Mouse (Mus musculus): ENCODE data around the gene Prkaca.
"Not testable (repeated sequence)": the region's sequence is repeated elsewhere in the genome, so short reads cannot be mapped to it uniquely, and the experiment has no call there.

The Prkaca gene

DNA sequence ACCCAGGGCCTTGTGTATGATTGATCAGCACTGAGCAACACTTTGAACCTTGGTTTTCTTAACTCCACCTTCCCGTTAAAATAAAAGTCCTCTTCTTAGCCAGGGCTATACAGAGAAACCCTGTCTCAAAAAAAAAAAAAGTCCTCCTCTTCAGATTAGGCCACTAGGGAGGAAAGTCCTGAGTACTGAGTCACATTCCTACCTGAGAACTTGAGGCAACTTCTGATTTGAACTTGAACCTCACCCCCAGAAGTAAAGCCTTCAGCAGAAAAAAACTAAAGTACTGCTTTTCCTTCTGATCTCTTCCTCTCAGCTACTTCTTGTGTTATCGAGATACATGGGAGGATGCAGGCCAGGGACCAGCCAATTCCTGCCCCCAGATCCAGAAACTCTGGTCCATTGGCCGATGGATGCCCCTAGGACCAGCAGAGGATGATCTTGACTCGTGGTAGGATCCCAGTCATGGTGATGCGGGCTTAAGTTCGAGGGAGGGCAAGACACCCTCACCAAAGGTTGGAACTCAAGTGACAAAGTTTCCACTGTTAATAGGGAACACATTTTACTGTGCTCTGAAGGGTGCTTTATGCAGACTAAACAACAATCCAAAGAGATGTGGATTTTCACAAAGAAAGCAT lies 30.9 kb downstream of the Prkaca start:
- no peak for DNase-seq

DNA sequence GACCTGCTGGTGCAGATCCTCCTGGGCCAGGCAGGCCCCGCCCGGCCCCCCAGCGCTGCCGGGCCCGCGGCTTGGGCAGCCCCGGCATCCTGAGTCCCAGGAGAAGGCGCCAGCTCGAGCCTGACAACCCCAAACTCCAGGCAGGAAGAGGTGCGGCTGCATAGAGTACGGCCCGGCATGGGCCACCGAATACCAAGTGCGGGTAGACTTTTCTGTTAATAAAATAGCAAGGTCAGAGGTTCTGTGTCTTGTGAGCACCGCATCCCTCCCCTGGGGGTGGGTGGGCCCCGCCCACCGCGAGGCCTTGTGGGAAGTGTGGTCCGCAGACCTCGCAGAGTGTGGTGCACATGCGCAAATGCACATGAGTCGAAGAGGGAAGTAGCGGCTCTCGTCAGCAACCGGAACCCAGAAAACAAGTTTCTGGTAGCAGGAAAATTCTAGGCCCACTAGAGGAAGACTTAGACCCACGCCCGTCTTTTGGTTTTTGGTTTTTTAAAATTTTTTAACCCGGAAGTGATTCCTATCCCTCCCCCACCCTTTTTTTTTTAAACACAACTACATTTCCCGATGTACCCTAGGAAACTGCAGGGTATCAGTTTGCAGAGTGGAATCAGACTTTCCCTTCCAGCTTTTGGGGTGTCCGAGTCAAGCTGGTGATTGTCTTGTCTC lies 31.9 kb downstream of the Prkaca start:
- DNase-seq = peak; percentile 94 to 96

DNA sequence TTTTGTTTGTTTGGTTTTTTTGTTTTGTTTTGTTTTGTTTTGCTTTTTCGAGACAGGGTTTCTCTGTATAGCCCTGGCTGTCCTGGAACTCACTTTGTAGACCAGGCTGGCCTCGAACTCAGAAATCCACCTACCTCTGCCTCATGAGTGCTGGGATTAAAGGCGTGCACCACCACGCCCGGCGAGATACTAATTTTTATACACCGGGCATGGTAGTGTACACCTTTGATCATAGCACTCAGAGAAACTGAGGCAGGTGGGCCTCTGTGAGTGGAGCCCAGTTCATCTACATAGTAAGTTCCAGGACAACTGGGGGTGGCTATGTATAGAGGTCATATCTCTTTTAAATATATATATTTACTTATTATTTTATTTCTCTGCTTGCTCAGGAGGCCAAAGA lies 32.7 kb downstream of the Prkaca start:
- not testable (repeated sequence) for DNase-seq

DNA sequence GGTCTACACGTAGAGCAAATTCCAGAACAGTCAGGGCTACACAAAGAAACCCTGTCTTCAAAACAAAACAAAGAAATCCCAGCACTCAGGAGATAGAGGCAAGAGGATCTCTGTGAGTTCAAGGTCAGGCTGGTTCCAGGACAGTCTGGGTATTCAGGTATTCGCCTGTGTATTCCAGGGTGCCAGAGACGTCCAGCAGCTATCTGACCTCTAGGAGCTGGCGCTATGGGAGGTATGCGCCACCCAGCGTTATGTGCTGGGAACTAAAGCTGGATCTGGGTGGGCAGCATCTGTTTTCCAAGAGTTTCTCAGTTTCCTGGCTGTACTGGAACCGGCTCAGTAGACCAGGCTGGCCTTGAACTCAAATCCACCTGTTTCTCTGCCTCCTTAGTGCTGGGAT lies 35.6 kb downstream of the Prkaca start:
- DNase-seq = no peak

DNA sequence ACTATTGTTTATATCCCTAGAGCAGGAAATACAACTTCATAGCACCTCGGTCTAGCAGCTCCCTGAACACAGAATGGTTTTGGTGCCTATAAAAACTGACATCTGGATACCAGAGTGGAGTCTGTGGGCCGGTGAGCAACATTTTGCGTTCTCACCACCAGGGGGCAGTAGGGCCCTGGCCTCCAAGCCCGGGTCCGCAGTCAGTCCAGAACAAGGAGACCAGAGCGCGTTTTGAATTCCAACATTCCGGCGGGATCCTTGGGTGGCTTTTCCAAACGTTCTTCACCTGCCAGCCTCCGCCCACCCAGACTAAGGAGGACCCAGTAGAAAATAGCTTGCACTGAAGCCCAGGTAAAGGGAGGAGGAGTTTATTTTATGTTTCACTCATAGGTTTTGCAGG lies 37.1 kb downstream of the Prkaca start:
- DNase-seq = peak; percentile 88 to 93

DNA sequence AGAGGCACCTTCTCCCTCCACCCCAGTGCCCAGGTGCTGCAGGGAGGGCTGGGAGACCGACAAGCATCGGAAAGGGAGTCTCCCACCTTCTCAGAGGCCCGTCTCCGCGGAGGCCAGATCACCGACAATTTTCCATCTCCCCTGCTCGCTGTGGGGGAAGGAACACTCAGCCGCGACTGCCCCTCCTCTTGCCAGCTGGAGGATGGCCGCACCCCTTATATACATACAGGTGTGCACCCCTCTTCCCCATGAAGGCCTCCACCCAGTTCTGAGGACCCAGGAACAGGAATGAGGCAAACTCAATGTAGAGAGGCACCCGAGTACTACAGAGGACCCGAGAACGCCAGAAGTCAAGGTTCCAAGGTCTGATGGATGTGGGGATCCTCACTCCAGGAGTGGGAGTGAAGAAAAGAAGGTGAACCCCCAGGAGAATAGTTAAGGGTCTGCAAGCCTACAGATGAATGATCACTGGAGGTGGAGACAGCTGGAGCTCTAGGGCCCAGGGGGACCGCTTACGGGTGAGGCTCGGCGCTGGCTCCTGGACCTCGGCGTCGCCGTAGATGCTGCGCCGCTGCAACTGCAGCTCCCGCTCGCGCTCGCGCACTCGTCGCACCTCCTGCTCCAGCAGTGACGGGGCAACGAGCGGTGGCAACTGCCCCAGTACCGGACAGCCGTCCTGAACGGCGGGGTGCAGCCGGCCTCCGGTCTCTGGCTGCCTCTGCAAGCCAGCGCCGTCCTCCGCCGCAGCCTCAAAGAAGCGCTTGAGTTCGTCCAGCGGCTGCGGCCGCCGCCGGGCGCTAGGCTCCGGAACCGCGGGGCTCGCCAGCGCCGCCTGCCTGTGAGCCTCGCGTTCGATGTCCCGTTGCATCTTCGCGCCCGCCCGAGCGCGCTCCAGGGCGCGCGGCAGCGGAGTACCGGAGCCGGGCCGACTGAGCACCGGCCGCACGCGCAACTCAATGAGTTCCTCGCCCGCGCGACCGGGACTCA lies 38.1 kb downstream of the Prkaca start:
- DNase-seq = peak; percentile 79 to 90

DNA sequence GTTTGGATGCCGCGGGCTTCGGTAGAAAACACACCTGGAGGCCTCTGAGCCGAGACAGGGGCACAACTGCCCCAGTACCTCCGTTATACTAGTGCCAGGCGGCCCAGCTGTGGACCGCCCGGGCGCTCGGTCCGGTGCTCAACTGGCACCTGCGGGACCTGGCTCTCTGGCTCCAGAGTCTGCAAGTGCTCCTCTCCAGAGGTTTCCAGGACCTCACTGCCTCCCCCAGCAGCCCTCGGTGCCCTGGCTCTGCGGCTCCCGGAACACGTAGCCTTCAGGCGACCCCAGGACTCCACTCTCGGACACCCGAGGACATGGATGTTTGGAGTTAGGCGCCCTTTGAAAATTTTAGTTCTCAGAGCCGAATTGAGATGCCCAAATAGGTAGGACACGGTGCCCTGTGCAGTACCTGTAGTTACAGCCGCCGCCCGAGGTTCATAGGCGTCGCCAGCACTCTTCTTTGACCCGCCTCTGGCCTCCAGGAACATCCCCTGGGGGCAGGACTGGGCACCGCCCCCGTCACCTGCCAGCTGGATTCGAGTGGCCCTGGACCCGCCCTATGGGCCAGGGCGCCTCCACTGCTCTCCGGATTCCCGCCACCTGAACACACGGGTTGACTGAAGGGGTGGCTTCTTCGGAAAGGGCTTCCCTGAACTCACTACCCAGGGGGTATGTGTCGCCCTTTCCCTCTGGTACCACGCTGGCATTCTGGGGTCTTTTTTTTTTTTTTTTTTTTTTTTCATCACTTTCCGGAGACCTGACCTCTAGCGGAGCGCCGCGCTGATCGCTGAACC lies 39.1 kb downstream of the Prkaca start, which contains the start of gene 2210011C24Rik:
TSS of gene 2210011C24Rik (minus strand) at position 467 of the 794 bp plus-strand sequence.
- DNase-seq = peak in 1 of 2 experiments; percentile 37

DNA sequence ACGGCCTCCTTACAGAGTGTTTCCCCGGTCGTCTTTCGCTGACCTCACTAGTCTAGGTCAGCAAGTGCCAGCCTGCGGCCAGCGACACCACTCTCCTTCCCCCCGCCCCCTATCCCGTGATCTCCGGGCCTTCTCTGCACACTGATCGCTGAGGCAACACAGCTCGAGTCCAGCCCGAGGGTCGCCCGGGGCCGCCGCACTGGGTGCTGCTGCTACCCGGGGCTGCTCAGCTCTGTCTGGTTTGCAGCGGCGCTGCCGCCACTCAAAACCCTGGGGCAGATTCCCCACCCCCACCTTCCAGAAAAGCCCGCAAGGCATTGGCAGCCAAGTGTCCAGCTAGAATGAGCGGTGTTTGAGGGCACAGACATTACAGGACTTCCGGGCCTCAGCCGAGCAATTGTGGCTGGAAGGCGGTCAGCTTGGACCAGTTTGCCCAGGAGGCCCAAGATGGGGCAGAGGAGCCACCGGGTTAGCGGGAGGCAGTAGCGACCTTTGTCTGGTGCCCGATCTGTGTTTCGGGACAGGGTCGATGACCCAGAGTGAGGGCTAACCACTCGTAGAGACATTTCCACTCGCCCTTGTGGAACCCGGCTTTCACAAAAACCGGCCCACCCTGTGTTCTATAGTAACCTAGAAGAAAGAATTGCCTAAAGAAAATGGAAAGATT lies 39.8 kb downstream of the Prkaca start:
- no peak for DNase-seq

DNA sequence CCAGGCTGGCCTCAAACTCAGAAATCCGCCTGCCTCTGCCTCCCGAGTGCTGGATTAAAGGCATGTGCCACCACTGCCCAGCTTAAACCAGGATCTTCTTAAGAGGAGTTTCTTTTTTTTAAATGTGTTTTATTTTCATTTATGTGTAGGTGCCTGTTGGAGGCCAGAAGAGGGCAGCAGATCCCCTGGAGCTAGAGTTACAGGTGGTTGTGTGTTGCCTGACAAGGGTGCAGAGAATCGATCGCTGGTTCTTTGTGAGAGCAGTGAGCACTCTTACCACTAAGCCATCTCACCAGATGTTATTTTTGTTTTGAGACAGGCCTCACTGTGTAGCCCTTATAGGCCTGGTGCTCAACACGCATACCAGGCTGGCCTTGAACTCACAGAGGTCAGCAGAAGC lies 43.0 kb downstream of the Prkaca start:
- no peak for DNase-seq

DNA sequence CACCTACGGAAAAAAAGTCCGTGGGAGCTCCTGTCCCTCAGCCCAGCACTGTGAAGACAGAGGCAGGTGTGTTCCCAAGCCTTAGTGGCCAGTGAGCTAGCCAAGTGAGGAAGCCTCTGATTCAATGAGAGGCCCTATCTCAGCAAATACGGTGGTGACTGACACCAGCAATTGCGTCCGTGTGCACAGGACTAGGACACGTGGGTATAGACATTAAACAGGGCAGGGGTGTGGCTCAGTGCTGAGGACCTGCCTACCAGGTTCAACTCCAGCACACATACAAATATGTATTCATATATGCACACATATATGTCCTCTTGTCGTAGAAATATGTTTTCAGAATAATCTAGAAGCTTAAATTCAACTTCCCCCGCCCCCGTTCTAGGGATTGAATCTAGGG lies 46.9 kb downstream of the Prkaca start:
- no peak for DNase-seq

DNA sequence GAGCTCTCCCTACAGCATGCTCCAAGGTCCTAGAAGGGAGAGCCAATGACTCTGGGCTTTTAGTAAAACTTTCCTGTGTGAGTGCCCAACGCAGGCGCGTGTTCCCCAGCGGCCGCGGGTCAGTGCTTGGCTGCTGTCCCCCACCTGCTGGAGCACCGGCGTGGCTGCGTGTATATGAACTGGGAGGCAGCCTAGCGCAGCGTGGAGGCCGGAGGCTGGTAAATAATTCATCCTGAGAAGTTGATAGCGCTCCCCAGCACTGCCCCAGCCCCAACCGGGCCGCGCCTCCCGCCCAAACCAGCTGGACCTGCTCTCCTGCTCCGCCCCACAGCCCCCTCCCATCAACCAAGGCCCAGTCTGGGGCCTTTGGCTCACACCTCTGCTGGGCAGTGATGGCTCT lies 48.3 kb downstream of the Prkaca start, which contains the start of gene Palm3:
TSS of gene Palm3 (plus strand) at position 376 of the 400 bp plus-strand sequence.
- DNase-seq = no peak

DNA sequence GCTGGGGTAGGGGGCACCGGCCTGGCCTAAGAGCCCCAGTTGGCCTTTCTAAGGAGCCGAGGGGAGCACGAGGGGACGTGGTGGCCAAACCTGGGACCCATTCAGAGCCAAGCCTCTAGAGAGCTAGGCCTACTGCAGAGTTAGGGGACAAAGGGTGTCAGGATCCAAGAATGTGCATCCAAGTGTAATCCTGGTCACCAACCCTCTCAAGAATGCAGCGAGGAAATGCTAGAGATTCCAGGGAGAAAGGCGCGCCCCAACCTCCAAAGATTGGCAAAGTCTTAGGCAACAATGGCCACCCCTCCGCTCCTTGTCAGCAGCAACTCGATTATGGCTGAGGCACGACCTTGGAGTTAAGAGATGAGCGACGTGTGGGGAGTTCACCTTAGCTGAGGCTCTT lies 48.8 kb downstream of the Prkaca start:
- no peak for DNase-seq

DNA sequence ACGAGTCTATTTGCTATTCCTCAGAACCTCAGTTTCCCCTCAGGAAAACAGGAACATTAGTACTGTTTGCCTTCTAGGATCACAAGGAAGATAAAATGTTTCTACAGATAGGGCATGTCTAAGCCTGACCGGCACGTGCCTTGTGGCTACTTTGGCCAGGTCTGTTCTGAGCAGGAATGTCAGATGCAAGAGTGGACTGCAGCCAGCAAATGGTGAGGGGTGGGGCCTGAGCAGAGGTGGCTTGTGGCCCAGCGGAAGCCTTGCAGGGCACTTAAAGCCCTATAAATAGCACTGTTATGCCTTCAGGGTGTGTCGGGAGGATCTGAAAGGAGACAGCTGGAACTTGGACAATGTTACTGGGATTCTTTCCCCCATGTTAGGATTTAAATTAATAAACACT lies 50.3 kb downstream of the Prkaca start:
- DNase-seq = no peak

DNA sequence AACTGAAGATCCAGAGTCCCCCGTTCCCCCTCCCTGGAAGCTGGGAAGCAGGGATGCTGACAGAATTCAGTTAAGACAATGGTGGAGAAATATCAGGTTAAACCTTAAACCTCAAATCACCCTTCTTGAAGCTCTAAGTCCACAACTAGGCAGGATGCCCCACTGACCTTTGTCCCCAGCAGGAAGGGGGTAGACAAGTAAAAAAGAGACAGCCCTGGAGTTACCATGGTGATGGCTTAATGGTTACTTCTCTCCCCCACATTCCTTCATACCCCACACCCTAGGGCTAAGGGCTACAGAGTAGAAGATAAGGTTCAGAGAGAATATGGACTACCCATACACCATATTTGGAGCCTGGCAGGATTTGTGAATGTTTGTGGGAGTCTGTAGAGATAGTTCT lies 50.8 kb downstream of the Prkaca start:
- DNase-seq = no peak

DNA sequence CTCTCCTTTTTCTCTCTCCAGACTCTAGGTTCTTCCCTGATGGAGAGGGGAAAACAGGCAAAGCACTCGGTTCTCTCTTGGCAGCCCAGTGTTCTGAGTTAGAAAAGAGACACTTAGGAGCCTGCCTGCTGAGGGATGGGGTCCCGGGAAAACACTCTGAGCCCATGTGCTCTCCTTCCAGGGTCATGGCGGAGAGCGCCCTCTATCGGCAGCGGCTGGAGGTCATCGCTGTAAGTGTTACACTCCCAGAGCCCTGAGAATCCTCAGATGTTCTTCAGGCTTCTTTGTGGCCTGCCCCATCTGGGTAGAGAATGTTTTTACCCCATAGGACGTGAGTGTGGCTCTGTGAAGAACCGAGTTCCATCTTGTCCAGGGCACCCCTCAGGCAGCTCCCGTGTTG lies 51.4 kb downstream of the Prkaca start:
- peak; percentile 51 to 66 for DNase-seq

DNA sequence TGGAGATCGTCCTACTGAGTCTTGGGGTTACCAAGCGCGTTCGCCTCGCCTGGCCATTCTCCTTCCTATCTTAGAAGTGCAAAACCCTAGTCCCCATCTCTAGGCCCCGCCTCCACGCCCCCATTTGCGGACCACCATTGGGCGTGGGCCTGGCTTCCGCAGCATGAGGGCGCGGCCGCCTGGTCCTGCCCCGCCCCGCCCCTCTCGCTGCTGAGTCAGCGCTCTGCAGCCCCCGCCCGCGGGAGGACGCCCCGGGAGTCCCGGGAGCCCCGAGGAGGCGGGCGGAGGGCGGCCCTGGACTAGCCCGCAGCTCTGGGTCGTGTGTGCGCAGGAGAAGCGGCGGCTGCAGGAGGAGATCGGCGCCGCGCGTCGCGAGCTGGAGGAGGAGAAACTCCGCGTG lies 53.1 kb downstream of the Prkaca start:
- peak in 1 of 2 experiments; percentile 47 for DNase-seq

DNA sequence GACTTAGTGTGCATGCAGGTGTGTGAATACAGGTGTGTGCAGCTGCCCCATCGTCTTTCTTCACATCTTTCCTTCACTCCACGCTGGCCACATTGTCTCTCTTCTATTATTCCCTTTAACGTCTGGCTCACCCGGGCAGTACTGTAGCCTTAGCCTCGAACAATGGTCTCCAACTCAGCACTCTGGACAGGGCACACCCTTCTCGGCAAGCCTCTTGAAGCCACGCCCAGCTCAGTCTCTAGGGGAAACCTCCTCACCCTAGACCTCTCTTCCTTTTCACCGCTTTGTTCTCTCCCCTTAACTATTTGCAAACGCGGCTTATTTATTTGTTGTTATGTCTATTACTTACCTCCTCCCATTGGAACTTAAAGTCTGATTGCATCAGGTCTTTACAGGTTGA lies 54.7 kb downstream of the Prkaca start:
- no peak for DNase-seq

DNA sequence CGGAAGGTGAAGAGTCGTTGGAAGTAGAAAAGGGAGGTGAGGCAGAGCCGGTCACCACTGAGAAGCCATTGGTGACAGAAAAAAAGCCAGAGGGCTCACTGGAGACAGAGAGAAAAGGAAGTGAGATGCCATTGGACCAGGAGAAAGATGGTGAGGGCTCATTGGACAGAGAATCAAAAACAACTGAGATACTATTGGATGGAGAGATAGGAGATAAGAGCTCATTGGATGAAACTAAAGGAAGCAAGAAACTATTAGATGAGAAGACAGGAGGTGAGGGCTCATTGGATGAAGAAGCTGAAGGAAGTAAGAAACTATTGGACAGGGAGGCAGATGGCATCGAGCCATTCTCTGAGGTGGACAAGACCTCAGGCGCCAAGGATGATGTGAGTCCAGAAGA lies 56.5 kb downstream of the Prkaca start:
- DNase-seq = no peak

DNA sequence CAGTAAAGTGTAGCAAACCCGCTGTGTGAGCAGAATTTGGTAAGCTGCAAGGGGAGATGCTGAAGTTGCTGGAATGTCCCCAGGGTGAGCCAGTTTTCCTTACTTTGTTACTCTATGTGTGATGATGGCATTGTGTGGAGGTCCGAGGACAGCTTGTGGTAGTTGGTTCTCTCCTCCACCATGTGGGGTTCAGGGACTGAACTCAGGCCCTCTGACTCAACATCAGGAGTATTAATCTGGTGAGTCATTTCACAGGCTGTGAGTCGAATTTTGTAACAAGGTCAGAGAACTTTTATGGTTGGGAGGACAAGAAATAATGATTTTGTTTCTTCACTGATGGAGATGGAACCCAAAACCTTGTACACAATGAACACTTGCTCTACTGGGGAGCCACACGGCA lies 60.0 kb downstream of the Prkaca start:
- no peak for DNase-seq

DNA sequence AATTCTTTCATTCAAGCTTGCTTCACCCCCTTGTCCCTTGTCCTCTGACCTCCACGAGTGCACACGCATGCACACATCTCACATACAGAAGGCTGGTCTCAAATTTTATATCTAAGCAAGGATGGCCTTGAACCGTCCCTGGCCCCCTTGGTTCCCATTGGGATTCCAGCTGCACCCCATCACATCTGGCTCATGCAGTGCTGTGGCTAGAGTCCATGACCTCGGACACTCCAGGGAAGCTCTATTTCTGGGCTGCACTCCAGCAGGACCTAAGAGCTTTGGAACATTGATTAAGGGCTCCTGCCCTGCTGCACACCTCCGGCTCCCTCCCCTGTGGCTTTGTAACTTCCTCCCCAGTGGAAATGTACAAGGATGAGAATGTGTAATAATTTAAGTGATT lies 65.2 kb downstream of the Prkaca start:
- no peak for DNase-seq

DNA sequence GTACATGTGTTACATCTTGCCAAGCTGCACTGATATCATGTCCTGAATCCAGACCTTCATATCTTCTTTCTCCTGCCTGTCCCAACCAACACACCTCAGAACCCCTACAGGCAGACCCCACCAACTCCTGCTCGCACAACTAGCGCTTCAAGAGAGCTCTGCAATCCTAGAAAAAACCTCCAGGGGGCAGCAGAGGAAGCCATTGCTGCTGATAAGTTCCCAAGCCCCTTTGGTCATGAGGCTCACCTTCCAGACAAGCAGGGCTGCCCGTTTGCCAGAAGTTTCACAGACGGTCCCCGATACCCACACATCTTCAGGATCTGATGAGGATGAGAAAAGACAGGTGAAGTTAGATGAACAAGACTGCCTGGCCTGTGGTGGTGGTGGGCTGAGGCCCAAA lies 66.3 kb downstream of the Prkaca start:
- DNase-seq = peak; percentile 80 to 85
